Mouse (Mus musculus): Measurements from ENCODE around the gene Eif2ak4. TPM values are rescaled to one million over a fixed set of nuclear protein-coding genes. Genes with fewer than 3 reads are reported as not detected.

The Eif2ak4 gene
- total RNA-seq, 2 experiments from 2014 or later, result 15.7 to 19.9 TPM

DNA sequence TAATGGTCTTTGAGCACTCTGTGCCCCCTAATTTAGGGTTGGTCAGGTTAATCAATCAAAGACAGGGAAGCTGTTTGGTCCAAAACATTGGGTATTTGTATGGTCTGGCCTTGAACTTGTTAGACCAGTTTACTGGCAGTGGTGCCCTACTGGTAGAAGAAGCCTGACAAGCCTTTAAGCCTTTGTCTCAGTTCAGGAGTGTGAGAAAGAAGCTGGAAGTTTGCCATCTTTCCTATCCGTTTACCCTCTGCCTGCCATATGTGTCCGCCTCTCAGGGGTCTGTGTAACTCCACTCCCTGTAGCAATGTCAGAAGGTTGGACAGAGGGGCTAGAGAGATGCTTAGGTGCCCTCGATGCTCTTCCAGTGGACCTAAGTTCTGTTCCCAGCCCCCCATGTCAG lies 76.0 kb downstream of the Eif2ak4 start:
- no peak for DNase-seq

DNA sequence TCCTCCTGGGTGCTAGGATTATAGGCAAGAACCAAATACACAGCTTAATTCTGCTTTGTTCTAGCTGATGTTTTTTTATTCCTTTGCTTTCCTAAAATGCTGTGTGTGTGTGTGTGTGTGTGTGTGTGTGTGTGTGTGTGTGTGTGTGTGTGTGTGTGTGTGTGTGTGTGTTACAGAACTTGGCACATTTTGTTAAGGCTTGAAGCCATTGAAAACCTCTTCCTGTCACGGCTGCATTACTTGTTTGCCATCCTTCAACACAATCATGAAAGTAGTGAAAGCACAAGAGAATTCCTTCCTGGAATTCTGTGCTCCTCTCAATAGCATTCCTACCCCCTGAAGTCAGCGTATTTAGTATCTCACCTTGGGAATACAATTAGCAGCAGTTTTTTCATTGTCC lies 77.5 kb downstream of the Eif2ak4 start:
- no peak for DNase-seq

DNA sequence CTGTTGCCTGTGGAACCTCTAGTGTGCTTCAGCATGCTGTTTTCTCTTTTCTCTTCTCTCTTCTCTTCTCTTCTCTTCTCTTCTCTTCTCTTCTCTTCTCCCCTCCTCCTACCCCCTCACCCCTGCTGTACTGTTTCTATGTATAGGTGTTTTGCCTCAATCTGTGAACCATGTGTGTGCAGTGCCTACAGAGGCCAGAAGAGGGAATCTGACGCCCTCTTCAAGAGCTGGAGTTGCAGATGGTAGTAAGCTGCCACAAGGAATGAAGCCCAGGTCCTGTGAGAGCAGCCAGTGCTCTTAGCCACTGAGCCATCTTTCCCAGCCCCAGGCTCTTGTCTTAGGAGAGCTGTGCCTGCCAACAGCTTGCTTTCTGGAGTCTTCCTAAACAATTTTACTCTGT lies 78.2 kb downstream of the Eif2ak4 start:
- no peak for DNase-seq

DNA sequence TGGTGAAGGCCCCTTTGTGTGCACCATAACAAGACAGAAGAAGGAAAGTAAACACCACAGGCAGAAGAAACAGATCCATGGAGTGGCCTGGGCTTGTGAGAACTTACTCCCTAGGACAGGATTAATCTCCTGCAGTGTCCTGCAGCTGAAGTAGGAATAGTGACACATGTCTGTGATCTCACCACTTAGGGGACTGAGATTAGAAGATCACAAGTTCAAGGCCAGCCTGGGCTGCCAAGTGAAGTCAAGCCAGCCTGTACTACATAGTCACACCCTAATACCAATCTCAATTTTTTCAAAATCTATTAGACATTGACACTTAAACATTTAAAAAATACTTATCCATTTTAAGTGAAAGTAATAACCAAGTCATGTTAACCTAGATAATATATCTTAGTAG lies 79.9 kb downstream of the Eif2ak4 start:
- DNase-seq, result no peak

DNA sequence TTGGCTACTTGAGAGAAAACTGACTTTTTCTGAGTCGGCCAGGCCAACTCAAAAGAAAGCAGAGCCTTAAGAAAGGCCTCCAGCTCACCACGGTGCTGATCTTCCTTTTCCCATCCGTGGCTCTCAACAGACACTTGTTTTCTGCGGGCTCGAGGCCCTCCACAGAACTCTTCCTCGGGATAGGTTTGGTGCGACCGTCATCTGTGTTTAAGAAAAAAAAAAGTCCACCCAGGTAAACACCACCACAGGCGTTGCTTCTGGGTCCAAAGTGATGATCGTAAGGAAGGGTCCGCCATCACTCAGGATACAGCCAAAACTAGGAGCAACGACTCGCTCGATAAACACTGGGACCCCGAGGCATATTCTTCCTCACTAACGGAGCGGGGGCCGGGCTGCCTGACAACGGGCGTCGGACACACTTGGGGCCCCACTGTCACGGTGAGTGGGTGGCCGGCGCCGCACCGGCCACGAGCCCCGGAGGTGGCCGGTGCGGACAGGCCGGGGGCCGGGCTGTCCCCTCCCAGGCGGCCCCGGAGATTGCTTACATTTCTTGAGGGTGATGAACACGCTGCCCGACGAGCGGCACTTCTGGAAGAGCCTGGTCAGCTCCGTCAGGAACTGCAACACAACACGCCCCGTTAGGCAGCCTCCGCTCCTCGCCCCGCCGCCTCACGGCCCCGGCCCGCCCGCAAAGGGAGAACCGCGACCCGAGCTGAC lies 90.6 kb downstream of the Eif2ak4 start:
- no peak for DNase-seq

DNA sequence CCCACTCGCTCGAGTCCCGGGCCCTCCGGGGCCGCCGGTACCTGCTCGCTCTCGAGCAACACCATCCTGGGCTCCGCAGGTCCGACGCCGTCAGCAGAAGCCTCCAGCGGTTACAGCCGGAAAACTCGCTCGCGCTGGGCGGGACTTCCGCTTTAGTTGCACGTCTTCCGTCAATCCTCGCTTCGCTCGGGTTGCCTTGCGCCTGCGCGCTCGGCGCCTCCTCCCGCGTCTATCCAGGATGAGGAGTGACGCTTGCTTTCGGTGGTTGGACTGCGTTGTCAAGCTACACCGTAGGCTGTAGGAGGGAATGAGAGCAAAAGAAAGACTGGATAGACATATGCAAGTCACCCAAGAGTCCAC lies 91.1 kb downstream of the Eif2ak4 start, which contains the start of gene Srp14:
TSS of gene Srp14 (minus strand) at position 162 of the 360 bp plus-strand sequence.
- DNase-seq, result peak; percentile 95

DNA sequence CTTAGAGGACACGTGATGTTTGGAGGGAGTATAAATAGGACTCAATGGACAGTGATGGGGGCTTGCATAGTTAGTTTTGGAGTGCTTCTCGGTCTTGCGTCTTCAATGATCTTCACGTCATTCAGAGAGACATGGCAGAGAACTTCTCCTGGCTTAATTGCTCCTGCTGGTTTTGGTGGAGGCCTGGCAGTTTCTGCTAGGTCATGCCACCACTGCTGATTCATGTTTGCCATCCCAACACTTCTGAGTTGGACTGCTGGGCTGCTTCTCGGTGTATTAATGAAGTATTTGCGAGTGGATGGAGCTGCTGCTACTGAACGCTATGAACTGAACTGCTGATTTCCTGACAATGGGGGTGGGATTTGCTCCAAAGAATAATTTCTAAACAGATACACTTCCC lies 92.5 kb downstream of the Eif2ak4 start:
- DNase-seq, result no peak

DNA sequence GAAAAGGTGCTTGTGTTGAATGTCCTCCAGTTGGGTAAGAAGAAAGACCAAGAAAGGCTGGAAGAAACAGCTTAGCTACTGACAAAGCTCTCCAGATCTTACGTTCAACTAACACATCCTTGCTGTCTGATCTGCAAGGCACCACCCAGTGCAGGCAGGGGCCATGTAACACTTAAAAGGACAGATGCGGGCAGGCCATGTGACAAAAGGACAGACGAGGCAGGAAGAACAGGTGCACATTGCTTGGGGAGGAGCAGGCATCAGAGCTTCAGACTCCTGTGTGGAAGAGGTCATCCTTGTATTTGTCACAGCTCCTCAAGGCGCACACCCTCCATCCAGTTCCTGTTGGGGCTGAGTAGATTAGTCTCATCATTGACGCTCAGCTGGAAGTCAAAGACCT lies 94.6 kb downstream of the Eif2ak4 start:
- DNase-seq, result no peak

DNA sequence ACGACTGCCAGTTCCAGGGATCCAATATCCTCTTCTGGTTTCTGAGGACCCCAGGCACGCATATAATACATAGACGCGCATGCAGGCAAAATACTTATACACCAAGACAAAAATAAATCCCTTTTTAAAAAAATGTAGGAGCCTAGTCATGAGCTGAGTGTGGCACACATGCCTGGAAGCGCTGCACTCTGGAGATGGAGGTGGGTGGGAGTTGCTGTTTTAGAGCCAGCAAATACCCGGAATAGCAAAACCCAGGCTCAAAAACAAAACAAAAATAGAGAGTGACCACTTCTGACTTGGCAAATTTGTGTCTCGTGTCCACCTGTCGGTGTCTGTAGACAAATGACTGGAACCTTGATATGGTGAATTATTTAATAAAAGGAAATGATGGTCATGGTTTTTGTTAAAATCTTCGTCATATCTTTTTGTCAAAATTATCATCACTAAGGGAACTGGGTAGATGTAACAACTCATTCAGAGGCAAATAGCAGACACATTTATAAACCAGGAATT lies 96.0 kb downstream of the Eif2ak4 start:
- DNase-seq, result no peak

DNA sequence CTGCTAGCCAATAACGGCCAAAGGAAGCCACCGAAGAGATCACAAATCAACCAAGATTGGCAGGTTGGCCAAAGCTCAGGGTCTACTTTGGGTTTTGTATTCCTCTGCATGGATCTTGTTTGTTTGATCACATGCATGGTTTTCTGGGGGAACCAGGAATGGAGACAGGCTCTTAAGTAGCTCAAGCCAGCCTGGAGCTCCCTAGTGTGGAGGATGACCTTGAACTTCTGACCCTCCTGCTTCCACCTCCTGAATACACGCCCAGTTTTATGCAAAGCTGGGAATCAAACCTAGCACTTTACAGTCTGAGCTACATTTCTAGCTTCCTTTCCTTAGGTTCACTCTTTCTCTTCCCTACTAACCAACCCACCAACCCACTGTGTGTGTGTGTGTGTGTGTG lies 97.0 kb downstream of the Eif2ak4 start:
- no peak for DNase-seq

DNA sequence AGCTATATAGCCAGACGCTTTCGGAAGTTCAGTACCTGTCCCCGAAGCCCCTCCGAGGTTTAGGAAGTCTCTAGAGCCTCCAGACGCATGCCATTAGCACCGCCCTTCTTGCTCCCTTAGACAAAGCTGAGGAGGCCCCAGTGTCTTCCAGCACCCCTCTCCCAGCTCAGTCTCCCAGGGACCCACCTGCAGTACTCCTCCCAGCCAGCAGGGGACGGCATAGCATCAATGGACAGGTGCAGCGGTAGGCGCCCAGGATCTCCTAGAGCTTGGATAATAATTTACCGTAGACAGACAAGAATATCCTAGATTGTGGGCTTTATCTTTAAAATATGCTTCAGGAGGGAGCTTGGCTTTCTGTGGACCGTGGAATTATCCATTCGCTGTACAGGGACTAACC lies 98.5 kb downstream of the Eif2ak4 start:
- DNase-seq, result peak; percentile 93

DNA sequence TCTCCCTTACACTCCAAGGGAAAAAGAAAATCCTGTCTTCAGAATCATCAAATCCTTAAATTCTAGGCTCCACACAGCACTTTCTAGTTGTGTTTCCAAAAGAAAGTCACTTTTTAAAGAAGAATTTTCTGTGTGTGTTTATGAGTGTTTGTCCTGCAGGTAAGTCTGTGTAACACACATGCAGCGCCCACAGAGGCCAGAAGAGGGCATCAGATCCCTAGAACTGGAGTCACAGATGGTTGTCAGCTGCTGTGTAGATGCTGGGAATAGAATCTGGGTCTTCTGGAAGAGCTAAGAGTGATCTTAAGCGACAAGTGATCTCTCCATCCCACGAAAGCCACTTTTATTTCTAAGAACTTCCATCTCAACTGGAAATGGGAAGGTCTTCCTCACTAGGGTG lies 99.4 kb downstream of the Eif2ak4 start:
- DNase-seq, result peak; percentile 34

DNA sequence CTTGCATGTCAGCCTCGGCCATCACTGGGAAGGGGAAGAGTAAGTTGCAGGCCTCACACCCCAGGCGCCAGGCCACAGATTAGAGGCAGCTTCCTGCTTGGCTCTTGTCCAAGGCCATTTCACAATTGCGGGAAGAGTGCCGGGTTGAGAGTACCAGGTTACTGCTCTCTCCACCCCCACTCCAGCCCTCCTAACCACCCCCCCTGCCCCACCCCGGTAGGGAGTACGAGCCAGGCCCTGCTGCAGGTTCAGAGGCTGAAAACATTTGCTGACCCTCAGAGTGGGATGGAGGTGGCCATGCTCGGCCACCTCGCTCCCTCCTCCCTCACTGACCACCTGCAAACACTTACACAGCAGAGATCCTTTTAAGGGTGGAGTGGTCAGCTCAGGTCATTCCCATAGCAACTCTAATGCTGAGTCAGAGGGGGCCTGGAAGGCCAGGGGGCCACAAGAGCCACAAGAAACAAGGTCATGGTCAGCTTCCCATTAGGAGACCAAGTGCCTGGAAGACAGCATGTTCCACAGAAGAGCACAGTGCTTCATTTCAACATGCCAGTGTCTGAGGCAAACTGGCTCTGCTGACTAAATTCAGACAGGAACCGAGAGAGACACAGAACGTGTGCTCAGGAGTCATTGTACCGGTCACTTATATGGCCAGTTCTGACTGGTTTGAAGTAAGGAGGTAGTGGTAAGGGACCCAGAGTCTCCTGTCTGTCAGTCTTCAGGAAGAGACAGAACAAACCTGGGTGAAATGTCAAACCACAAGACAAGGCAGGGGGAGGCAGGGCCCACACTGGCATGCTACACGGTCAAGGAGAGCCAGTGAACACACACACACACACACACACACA lies 102.0 kb downstream of the Eif2ak4 start:
- peak; percentile 89 for DNase-seq

DNA sequence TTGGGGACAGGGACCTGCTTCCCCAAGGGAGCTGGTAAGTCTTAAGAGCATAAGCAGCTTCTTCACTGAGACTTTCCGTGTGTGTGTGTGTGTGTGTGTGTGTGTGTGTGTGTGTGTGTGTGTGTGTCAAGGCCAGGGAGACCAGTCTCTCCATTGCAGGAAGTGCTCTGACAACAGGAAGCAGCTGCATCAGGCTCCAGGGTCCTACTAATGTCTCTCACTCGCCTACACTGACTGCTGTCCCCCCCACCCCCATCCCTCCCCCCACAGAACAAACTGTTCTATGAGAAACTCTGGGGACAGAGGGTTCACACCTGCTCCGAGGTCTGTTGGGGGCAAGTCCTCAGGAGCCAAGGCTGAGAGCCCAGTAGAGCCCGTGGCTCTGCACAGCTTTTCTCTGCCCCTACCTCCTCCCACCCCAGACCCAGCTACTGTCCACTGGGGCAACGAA lies 102.9 kb downstream of the Eif2ak4 start:
- peak; percentile 56 for DNase-seq

DNA sequence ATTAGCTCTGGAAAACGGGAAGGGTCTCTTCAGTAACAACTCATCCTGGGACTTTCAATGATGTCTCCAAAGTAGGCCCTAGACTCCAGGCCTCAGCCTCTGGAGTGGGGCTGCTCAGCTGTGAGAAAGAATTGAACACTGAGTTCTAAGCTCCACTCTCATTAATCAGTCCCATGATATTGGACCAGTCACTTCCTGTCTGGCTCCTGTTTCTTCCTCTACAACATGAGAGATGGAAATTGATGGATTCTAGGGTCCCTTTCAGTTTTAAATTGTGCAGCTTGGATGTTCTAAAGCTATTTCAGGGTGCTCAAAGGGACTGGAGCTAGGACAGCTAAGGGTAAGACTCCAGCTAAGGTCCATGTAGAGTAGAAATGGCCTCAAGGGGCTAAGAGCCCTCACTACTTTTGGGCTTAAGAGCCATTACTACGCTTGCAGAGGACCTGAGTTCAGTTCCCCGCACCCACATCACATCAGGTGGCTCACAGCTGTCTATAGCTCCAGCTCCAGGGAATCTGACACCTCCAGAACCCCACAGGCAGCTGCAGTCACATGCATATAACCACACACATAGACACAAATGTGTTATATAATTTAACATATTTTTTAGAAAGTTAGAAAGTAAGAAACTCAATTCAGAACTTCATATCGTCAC lies 103.5 kb downstream of the Eif2ak4 start:
- no peak for DNase-seq

DNA sequence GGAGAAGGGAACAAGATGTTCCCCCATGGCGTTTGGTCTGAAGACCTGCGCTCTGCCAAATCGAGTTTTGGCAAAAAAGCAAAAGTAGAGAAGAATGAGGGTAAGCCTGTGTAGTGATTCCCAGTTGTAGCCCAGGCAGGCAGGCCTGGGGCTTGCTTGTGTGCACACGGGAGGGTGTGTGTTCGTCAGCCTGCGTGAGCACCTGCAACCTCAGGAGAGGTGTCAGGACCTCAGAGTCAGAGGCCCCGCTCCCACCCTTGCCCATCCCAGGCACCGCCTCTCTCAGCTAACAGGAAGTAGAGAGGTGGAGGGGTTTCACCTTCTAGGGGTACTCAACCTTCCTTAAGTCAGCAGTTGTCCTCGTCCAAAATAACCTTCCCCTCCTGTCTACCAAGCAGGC lies 106.6 kb downstream of the Eif2ak4 start:
- DNase-seq, result no peak

DNA sequence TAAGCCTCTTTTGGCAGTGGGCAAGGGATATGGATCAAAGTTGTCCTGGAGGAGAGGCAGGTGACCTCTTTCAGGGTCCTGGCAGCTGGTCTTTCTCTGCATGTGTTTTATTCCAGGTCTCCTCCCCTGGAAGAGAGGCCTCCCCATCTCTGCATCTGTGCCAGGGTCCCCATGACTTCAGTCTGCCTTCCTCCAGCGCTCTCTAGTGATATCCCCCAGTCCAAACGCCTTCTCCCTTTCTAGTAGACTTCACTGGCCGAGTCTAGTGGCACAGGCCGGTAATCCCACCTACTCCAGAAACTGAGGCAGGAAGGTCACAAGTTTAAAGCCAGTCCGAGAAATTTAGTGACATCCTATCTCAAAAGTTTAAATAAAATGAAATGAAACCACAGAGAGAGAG lies 109.5 kb downstream of the Eif2ak4 start:
- DNase-seq, result no peak

DNA sequence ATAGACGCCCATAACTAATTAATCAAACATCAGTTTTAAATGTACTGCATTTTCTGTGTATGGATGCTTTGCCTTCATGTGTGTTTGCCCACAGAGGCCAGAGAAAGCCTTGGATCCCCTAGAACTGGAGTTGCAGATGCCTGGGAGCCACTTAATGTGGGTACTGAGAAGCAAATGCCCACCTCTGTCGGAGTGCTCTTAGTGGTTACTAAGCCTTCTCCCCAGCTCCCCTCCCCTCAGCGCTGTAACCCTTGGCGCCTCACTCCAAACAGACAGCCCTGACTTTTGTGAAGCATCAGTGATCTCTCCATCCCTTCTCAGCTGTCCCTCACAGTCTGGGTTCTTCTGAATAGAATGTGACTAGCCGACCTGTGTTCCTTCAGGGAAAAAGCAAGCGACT lies 110.1 kb downstream of the Eif2ak4 start:
- no peak for DNase-seq

DNA sequence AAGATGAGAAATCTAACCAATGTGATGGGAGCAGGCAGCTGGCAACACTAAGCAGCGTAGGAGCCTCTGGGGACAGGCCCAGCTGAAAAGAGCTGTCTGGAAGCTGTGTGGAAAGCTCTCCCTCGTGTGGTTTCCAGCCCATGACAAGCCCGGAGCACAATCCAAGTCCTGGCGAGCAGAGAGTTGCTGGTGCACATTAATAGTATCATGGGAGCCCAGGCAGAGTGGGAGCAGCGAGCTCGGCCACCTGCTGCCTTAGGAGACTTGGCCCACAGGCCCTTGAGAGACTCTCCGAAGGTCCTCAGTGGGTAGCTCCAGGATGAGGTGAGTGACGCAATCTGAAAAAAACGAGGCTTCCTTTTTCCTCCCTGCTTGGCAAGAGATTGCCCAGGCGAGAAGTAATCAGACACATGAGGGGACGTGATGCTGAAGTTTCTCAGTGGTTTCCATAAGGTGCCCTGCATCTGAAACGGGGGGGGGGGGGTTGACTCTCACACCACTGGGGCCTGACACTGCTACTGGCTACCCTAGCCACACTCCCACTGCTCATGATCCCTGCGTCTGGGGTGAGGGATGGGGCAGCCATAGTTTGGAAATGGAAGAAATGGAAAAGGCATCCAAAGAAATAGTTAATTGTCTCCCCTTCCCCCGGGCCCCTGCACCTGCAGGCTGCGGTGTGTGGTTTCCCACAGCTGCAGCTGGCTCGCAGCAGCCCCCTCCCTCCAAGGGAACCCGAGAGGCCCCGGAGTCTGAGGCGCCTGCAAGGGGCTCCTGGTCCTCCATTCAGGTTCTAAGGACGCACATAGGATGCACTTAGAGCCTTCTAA lies 110.9 kb downstream of the Eif2ak4 start:
- peak; percentile 63 for DNase-seq

DNA sequence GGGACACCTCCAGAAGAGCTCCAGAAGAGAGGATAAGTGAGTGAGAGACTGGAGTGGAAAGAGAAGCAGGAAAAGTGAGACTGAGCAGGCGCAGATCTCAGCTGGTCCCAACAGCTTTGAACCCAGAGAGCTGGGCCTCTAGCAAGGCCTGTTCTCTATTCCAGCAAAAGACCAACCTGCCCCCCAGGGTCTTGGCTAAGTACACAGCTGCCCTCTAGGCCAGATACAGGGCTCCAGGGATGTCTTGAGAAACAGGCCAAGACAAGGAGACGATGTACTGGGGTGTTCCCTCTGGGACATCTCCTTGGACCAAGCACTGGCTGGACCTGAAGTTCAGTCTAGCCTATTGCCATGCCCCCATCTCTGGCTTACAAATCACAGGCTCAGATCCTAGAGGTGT lies 111.8 kb downstream of the Eif2ak4 start:
- peak; percentile 56 for DNase-seq

DNA sequence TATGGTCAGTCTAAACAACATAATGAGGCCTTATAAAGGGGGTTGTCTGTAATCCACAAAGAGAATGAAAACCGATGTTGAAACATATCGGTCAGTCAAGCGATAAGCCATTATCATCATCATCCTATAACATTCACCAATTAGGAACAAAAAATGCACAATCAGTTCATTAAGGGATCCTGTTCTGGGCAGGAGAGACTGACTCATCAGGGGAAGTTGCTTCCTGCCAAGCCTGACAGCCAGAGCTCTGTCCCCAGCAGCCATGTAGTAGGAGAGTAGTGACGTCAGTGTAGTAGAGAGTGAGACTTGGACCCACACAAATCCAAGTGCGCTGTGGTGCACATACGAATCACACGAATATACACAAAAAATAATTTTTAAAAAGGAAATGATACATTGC lies 118.7 kb downstream of the Eif2ak4 start:
- DNase-seq, result no peak

All from adrenal gland, postnatal 10 days (tissue).